Mouse (Mus musculus) embryonic facial prominence, embryonic 14.5 days (tissue): ENCODE results near the gene Maml3. TPM values are rescaled to one million over a fixed set of nuclear protein-coding genes. Genes with fewer than 3 reads are reported as not detected.

Source experiments
- ATAC-seq: fragments of 200-750 bp; cut with Nextera tagmentation; 2 replicates; pipeline ENCODE4 v1.8.0; 2017; ENCODE audit warnings: low read depth, moderate number of reproducible peaks, moderate TSS enrichment
- DNase-seq: peaks from one replicate; pipeline ENCODE4 v3.0.0-alpha.2; 2015; ENCODE audit warnings: low spot score
- H3K27ac ChIP-seq: fragments of 300-500 bp; sonication (generic); replicated peaks from 2 replicates; pipeline ENCODE4 v1.5.1; 2014; ENCODE audit warnings: low read depth, mild to moderate bottlenecking, low read length, moderate library complexity
- H3K27me3 ChIP-seq: fragments of 300-500 bp; sonication (generic); replicated peaks from 2 replicates; pipeline ENCODE4 v1.6.1; 2014; ENCODE audit warnings: low read length; ENCODE audit not compliant: control insufficient read depth, insufficient read depth
- H3K36me3 ChIP-seq: fragments of 300-500 bp; sonication (generic); 2 replicates; pipeline ENCODE4 v1.6.1; 2014; ENCODE audit warnings: low read length, mixed read lengths; ENCODE audit not compliant: control insufficient read depth, insufficient read depth
- H3K4me1 ChIP-seq: fragments of 300-500 bp; sonication (generic); 2 replicates; pipeline ENCODE4 v1.6.1; 2014; ENCODE audit warnings: antibody characterized with exemption, low read length; ENCODE audit not compliant: control insufficient read depth, insufficient read depth
- H3K4me2 ChIP-seq: fragments of 300-500 bp; sonication (generic); 2 replicates; pipeline ENCODE4 v1.6.1; 2014; ENCODE audit warnings: low read depth, mild to moderate bottlenecking, low read length, moderate library complexity, mixed read lengths
- H3K4me3 ChIP-seq: fragments of 300-500 bp; sonication (generic); 2 replicates; pipeline ENCODE4 v1.5.1; 2014; ENCODE audit warnings: low read depth, mild to moderate bottlenecking, low read length
- H3K9ac ChIP-seq: fragments of 300-500 bp; sonication (generic); 2 replicates; pipeline ENCODE4 v1.6.1; 2014; ENCODE audit warnings: low read depth, mild to moderate bottlenecking, low read length, moderate library complexity, mixed read lengths
- H3K9me3 ChIP-seq: fragments of 300-500 bp; sonication (generic); 2 replicates; pipeline ENCODE4 v1.6.1; 2016; ENCODE audit warnings: low read length; ENCODE audit not compliant: control insufficient read depth
- WGBS: fragments of 180-500 bp; shearing (Covaris S2); extraction: QIAGEN DNeasy Blood & Tissue Kit; methylation state at CpG from one replicate; pipeline ENCODE4 v1.1.7; 2014; 5-methylcytosine and 5-hydroxymethylcytosine counted together
- polyA plus RNA-seq: library from polyadenylated mRNA; unstranded; fragments of >200 nt; fragmentation: Nextera tagmentation; extraction: Ambion mirVana; gene quantifications from 2 replicates; pipeline ENCODE4 v1.2.1, GENCODE M21; 2014

The Maml3 gene
- polyA plus RNA-seq, 1 experiment from 2014 or later = 4.8 TPM

GRCm38 (mm10) chr3:52062389-52063260, 42.3 kb downstream of the Maml3 start:
- Histone ChIP-seq H3K4me2 (no peak overlapping the region), H3K9me3 (no peaks in the 10 kb centered on the region), H3K4me1 (no peaks in the 10 kb centered on the region), H3K27me3 (no peaks in the 10 kb centered on the region), H3K36me3 (no peaks in the 10 kb centered on the region), H3K27ac (no peak overlapping the region), H3K4me3 (no peak overlapping the region), H3K9ac (no peak overlapping the region)
- peak; percentile 23; the same call in 1 of the 2 replicates for ATAC-seq
- 57% methylated on average over 11 of the region's 11 CpGs for WGBS
- DNase-seq = no peak

GRCm38 (mm10) chr3:52061472-52062388, 43.1 kb downstream of the Maml3 start:
- Histone ChIP-seq H3K36me3 (no peaks in the 10 kb centered on the region), H3K4me1 (no peaks in the 10 kb centered on the region), H3K9me3 (no peaks in the 10 kb centered on the region), H3K9ac (no peak overlapping the region), H3K27me3 (no peaks in the 10 kb centered on the region), H3K4me2 (no peak overlapping the region), H3K27ac (no peak overlapping the region), H3K4me3 (no peak overlapping the region)
- WGBS = 44% methylated on average over 8 of the region's 8 CpGs
- ATAC-seq = peak; percentile 89
- peak; percentile 74 for DNase-seq

- ATAC-seq = no peak
- Histone ChIP-seq H3K9ac (no peak overlapping the region), H3K36me3 (no peaks in the 10 kb centered on the region), H3K27me3 (no peaks in the 10 kb centered on the region), H3K9me3 (no peaks in the 10 kb centered on the region), H3K27ac (no peak overlapping the region), H3K4me2 (no peak overlapping the region), H3K4me3 (no peak overlapping the region), H3K4me1 (no peaks in the 10 kb centered on the region)
- WGBS = 89% methylated on average over 7 of the region's 7 CpGs
- DNase-seq = no peak
Measured at GRCm38 (mm10) chr3:52060886-52061285, 44.0 kb downstream of the Maml3 start.

- peak overlapping the region; percentile 3; the same call in 1 of the 2 replicates for H3K27ac ChIP-seq
Measured at GRCm38 (mm10) chr3:52051801-52052200, 53.1 kb downstream of the Maml3 start.

GRCm38 (mm10) chr3:52048082-52048481, 56.8 kb downstream of the Maml3 start:
- no peak overlapping the region for H3K9ac ChIP-seq
- no peaks in the 10 kb centered on the region for H3K27me3 ChIP-seq
- H3K36me3 ChIP-seq = no peaks in the 10 kb centered on the region
- 78% methylated on average over 14 of the region's 14 CpGs for WGBS
- peaks cover 30% of the 10 kb centered on the region for H3K4me1 ChIP-seq
- no peak for ATAC-seq
- DNase-seq = no peak
- peak overlapping the region; percentile 96 for H3K27ac ChIP-seq
- H3K4me3 ChIP-seq = no peak overlapping the region
- H3K4me2 ChIP-seq = no peak overlapping the region
- no peaks in the 10 kb centered on the region for H3K9me3 ChIP-seq

More at GRCm38 (mm10) chr3:52051801-52052200, 53.1 kb downstream of the Maml3 start:
- ATAC-seq = no peak
- 30% methylated on average over 2 of the region's 2 CpGs for WGBS
- no peak overlapping the region for H3K4me3 ChIP-seq
- H3K9me3 ChIP-seq = no peaks in the 10 kb centered on the region
- DNase-seq = no peak
- H3K4me1 ChIP-seq = peaks cover 7% of the 10 kb centered on the region; the same call in 1 of the 2 replicates
- no peaks in the 10 kb centered on the region for H3K27me3 ChIP-seq
- H3K4me2 ChIP-seq = no peak overlapping the region
- no peak overlapping the region for H3K9ac ChIP-seq
- H3K36me3 ChIP-seq = no peaks in the 10 kb centered on the region

- Histone ChIP-seq H3K4me3 (peak overlapping the region; percentile 31; the same call in 1 of the 2 replicates), H3K27ac (peak overlapping the region; percentile 96), H3K4me1 (peaks cover 31% of the 10 kb centered on the region), H3K4me2 (peak overlapping the region; percentile 55), H3K9ac (no peak overlapping the region; the same call in 1 of the 2 replicates), H3K9me3 (no peaks in the 10 kb centered on the region), H3K36me3 (no peaks in the 10 kb centered on the region), H3K27me3 (no peaks in the 10 kb centered on the region)
- DNase-seq = no peak
- ATAC-seq = no peak
- 80% methylated on average over 8 of the region's 8 CpGs for WGBS
Measured at GRCm38 (mm10) chr3:52047537-52047936, 57.3 kb downstream of the Maml3 start.

GRCm38 (mm10) chr3:52046895-52047372, 57.9 kb downstream of the Maml3 start:
- H3K4me1 ChIP-seq = peaks cover 31% of the 10 kb centered on the region
- under 1% methylated on average over 12 of the region's 13 CpGs for WGBS
- H3K27me3 ChIP-seq = no peaks in the 10 kb centered on the region
- H3K9me3 ChIP-seq = no peaks in the 10 kb centered on the region
- no peaks in the 10 kb centered on the region for H3K36me3 ChIP-seq
- H3K27ac ChIP-seq = peak overlapping the region; percentile 96
- H3K4me2 ChIP-seq = peak overlapping the region; percentile 55
- peak overlapping the region; percentile 64 for H3K9ac ChIP-seq
- ATAC-seq (peak; percentile 74), DNase-seq (peak; percentile 98)
- H3K4me3 ChIP-seq = peak overlapping the region; percentile 31

- DNase-seq = peak; percentile 96
- H3K4me3 ChIP-seq = peak overlapping the region; percentile 31
- H3K4me2 ChIP-seq = peak overlapping the region; percentile 55
- H3K27ac ChIP-seq = peak overlapping the region; percentile 96
- H3K9me3 ChIP-seq = no peaks in the 10 kb centered on the region
- peak overlapping the region; percentile 64 for H3K9ac ChIP-seq
- H3K4me1 ChIP-seq = peaks cover 31% of the 10 kb centered on the region
- ATAC-seq = peak; percentile 90
- H3K27me3 ChIP-seq = no peaks in the 10 kb centered on the region
- 3% methylated on average over 20 of the region's 20 CpGs for WGBS
- H3K36me3 ChIP-seq = no peaks in the 10 kb centered on the region
Measured at GRCm38 (mm10) chr3:52046027-52046700, 58.7 kb downstream of the Maml3 start.
